ENCODE assay signal across 8 mouse cellular contexts in genomic region chr10:96617951-96618575, GRCm38 (mm10). TPM values are rescaled to one million over a fixed set of nuclear protein-coding genes. Genes with fewer than 3 reads are reported as not detected.
DNase-seq lines count a peak whose midpoint lies in the region; ATAC-seq and TF ChIP-seq lines count a peak whose summit lies in the region.

No protein-coding gene starts in this region.

- H3K4me2 ChIP-seq in forebrain, embryonic 14.5 days (ENCODE audit: low read length), result peak overlapping the region; percentile 49
- H3K4me2 ChIP-seq in liver, embryonic 16.5 days (ENCODE audit: low read depth, low read length), result peak overlapping the region; percentile 80
- H3K4me2 ChIP-seq in neural tube, embryonic 12.5 days (replicated peaks), result peak overlapping the region; percentile 60

- no peaks in the 10 kb centered on the region for H3K27me3 ChIP-seq in ES-Bruce4 (ENCODE audit: control insufficient read depth, insufficient read depth, low read length, poor library complexity, severe bottlenecking)
- no peaks in the 10 kb centered on the region for H3K27me3 ChIP-seq in forebrain, embryonic 14.5 days (replicated peaks; ENCODE audit: control insufficient read depth, insufficient read depth, low read length)
- no peaks in the 10 kb centered on the region for H3K27me3 ChIP-seq in liver, embryonic 16.5 days (ENCODE audit: control insufficient read depth, insufficient read depth, low read depth, low read length)
- no peaks in the 10 kb centered on the region for H3K27me3 ChIP-seq in neural tube, embryonic 12.5 days (replicated peaks)
- no peaks in the 10 kb centered on the region for H3K27me3 ChIP-seq in testis, adult 2 months (ENCODE audit: control insufficient read depth, insufficient read depth, low read length)

- peak overlapping the region; percentile 83 for H3K4me3 ChIP-seq in ES-Bruce4 (ENCODE audit: low read depth, low read length)
- peak overlapping the region; percentile 100 for H3K4me3 ChIP-seq in forebrain, embryonic 14.5 days (ENCODE audit: low read depth, low read length)
- H3K4me3 ChIP-seq in liver, embryonic 16.5 days (ENCODE audit: low read depth, low read length), result peak overlapping the region; percentile 96
- H3K4me3 ChIP-seq in neural tube, embryonic 12.5 days, result peak overlapping the region; percentile 95
- H3K4me3 ChIP-seq in testis, adult 2 months (ENCODE audit: control insufficient read depth, low read depth, low read length), result peak overlapping the region; percentile 94

- H3K36me3 ChIP-seq in ES-Bruce4 (ENCODE audit: control insufficient read depth, insufficient read depth, low read length, poor library complexity, severe bottlenecking), result peaks cover 25% of the 10 kb centered on the region
- peaks cover 19% of the 10 kb centered on the region for H3K36me3 ChIP-seq in forebrain, embryonic 14.5 days (ENCODE audit: control insufficient read depth, insufficient read depth, low read length)
- H3K36me3 ChIP-seq in liver, embryonic 16.5 days (ENCODE audit: control insufficient read depth, insufficient read depth), result no peaks in the 10 kb centered on the region
- H3K36me3 ChIP-seq in neural tube, embryonic 12.5 days, result peaks cover 20% of the 10 kb centered on the region
- peaks cover 2% of the 10 kb centered on the region for H3K36me3 ChIP-seq in testis, adult 2 months (ENCODE audit: control insufficient read depth, insufficient read depth, low read length)

- H3K9ac ChIP-seq in ES-Bruce4 (ENCODE audit: low read depth, poor library complexity, severe bottlenecking), result peak overlapping the region; percentile 92
- H3K9ac ChIP-seq in forebrain, embryonic 14.5 days (ENCODE audit: low read length), result peak overlapping the region; percentile 100
- peak overlapping the region; percentile 99 for H3K9ac ChIP-seq in liver, embryonic 16.5 days (ENCODE audit: low read depth, low read length)
- H3K9ac ChIP-seq in neural tube, embryonic 12.5 days, result peak overlapping the region; percentile 100

- no peak for TF ChIP-seq EP300 in ES-Bruce4 (IDR thresholded peaks at IDR 0.05; ENCODE audit: insufficient read depth, low read depth, low read length)

- WGBS in forebrain, embryonic 14.5 days, result under 1% methylated on average over 29 of the region's 29 CpGs
- WGBS in liver, embryonic 16.5 days (ENCODE audit: insufficient replicate concordance), result under 1% methylated on average over 29 of the region's 29 CpGs
- WGBS in neural tube, embryonic 12.5 days, result under 1% methylated on average over 29 of the region's 29 CpGs

- peak; percentile 5; the same call in 1 of the 2 replicates for ATAC-seq in forebrain, embryonic 14.5 days
- ATAC-seq in liver, embryonic 16.5 days (ENCODE audit: low read depth), result no peak
- peak; percentile 8 for ATAC-seq in neural tube, embryonic 12.5 days (ENCODE audit: low FRiP score, low read depth)

- TF ChIP-seq CTCF in ES-Bruce4 (IDR thresholded peaks at IDR 0.05; ENCODE audit: low read depth, low read length), result no peak
- no peak; the same call in 1 of the 2 replicates for TF ChIP-seq CTCF in testis, adult 2 months (IDR thresholded peaks at IDR 0.05; ENCODE audit: control insufficient read depth, insufficient read depth, insufficient replicate concordance, low read depth, low read length)

- intact Hi-C loops in heart, postnatal 10 days (cut with DNase I), result loop anchor here (1.0 to 10.0 kb wide), 5 partner anchors 283 to 694 kb away; partner anchors contain the start of gene Gm5426

- no peak for TF ChIP-seq POLR2A in ES-Bruce4 (IDR thresholded peaks at IDR 0.05; ENCODE audit: insufficient read depth, low read length)
- TF ChIP-seq POLR2A in testis, adult 2 months (IDR thresholded peaks at IDR 0.05; ENCODE audit: control insufficient read depth, low read depth, low read length), result no peak

- peak overlapping the region; percentile 29 for H3K27ac ChIP-seq in ES-Bruce4 (ENCODE audit: insufficient read depth, low read length)
- peak overlapping the region; percentile 95 for H3K27ac ChIP-seq in forebrain, embryonic 14.5 days (ENCODE audit: low read depth, low read length)
- H3K27ac ChIP-seq in liver, embryonic 16.5 days (ENCODE audit: low read length), result peak overlapping the region; percentile 94
- H3K27ac ChIP-seq in neural tube, embryonic 12.5 days, result peak overlapping the region; percentile 91
- peak overlapping the region; percentile 94 for H3K27ac ChIP-seq in testis, adult 2 months (ENCODE audit: control insufficient read depth, insufficient read depth, low read depth, low read length)

- H3K9me3 ChIP-seq in ES-Bruce4 (replicated peaks; ENCODE audit: control insufficient read depth, insufficient read depth, low read length, poor library complexity, severe bottlenecking), result no peaks in the 10 kb centered on the region
- no peaks in the 10 kb centered on the region for H3K9me3 ChIP-seq in forebrain, embryonic 14.5 days (replicated peaks; ENCODE audit: control insufficient read depth, low read length)
- H3K9me3 ChIP-seq in liver, embryonic 16.5 days (replicated peaks; ENCODE audit: control insufficient read depth, low read length), result no peaks in the 10 kb centered on the region
- no peaks in the 10 kb centered on the region for H3K9me3 ChIP-seq in neural tube, embryonic 12.5 days

- no peaks in the 10 kb centered on the region for H3K4me1 ChIP-seq in ES-Bruce4 (ENCODE audit: control insufficient read depth, insufficient read depth, low read length)
- peaks cover 26% of the 10 kb centered on the region for H3K4me1 ChIP-seq in forebrain, embryonic 14.5 days (ENCODE audit: control insufficient read depth, insufficient read depth, low read length)
- peaks cover 8% of the 10 kb centered on the region for H3K4me1 ChIP-seq in liver, embryonic 16.5 days (ENCODE audit: control insufficient read depth, low read depth, low read length)
- H3K4me1 ChIP-seq in neural tube, embryonic 12.5 days, result peaks cover 21% of the 10 kb centered on the region
- H3K4me1 ChIP-seq in testis, adult 2 months (ENCODE audit: control insufficient read depth, insufficient read depth, low read length), result peaks cover 6% of the 10 kb centered on the region

- peak; percentile 63 for DNase-seq in cerebellum, adult 11 months
- peak; percentile 69 for DNase-seq in forebrain, embryonic 14.5 days (ENCODE audit: low spot score)
- peak; percentile 88 to 92 for DNase-seq in heart, postnatal 10 days
- peak; percentile 81 to 88 for DNase-seq in kidney, postnatal 4 days

RNA-seq across cellular contexts. Expression of gene Btg1, which starts 1.3 kb away (rescaled TPM):
- 42.0 and 42.6 TPM in 2 replicates for polyA plus RNA-seq in ES-Bruce4 (2011; ENCODE audit: insufficient read depth, insufficient read length, low read depth, missing spikeins)
- 63.6 and 73.8 TPM in 2 replicates for polyA plus RNA-seq in forebrain, embryonic 14.5 days (2014; fragmentation: Nextera tagmentation; extraction: Ambion mirVana)
- total RNA-seq in heart, postnatal 10 days (2021), result 10 to 100 TPM; 55.0 to 81.0 TPM
- polyA plus RNA-seq in liver, embryonic 16.5 days (2015; fragmentation: Nextera tagmentation; extraction: Ambion mirVana), result 10.3 and 14.5 TPM in 2 replicates
- 67.8 and 69.5 TPM in 2 replicates for polyA plus RNA-seq in neural tube, embryonic 12.5 days (2016; fragmentation: Nextera tagmentation; extraction: Ambion mirVana)
- 130 and 136 TPM in 2 replicates for polyA plus RNA-seq in testis, adult 2 months (2012; rRNA removed)

Comparison
In these comparisons a context has a peak if more than half of its experiments do, and no peak if none do; other contexts are left out.
1. H3K27ac ChIP-seq: peak in every context shown above with its lines; median percentile 95 in forebrain, embryonic 14.5 days; 94 in liver, embryonic 16.5 days; 94 in testis, adult 2 months; 91 in neural tube, embryonic 12.5 days; 29 in ES-Bruce4.